Mouse (Mus musculus) CH12.LX (cell line): ENCODE results near the gene Tph1. TPM values are rescaled to one million over a fixed set of nuclear protein-coding genes. Genes with fewer than 3 reads are reported as not detected.
A peak's percentile ranks its signal among the peaks of the same experiment; 100 is the strongest.

Source experiments
- DNase-seq: peaks from one replicate; pipeline ENCODE4 v3.0.0-alpha.2; 2013; ENCODE audit errors: extremely low read depth
- H3K27ac ChIP-seq: 2 replicates; pipeline ENCODE4 v1.5.1; 2012; ENCODE audit warnings: low read depth, mild to moderate bottlenecking, control low read depth, moderate library complexity; ENCODE audit not compliant: insufficient read depth
- H3K27me3 ChIP-seq: replicated peaks from 2 replicates; pipeline ENCODE3; 2012; ENCODE audit warnings: inconsistent platforms
- H3K36me3 ChIP-seq, 2 experiments: replicated peaks in 1 of 2; 2 replicates each; pipeline versions ENCODE3 to v1.6.1; 2012; ENCODE audit warnings: inconsistent platforms in 1 of 2, low read length in 1 of 2, mild to moderate bottlenecking in 1 of 2, mixed read lengths in 1 of 2, moderate library complexity in 1 of 2; ENCODE audit not compliant: control insufficient read depth in 1 of 2, insufficient read depth in 1 of 2
- H3K4me1 ChIP-seq, 2 experiments: 2 replicates each; pipeline ENCODE4 v1.6.1; 2012; ENCODE audit warnings: inconsistent platforms in 1 of 2, moderate library complexity in 1 of 2; ENCODE audit not compliant: insufficient read depth in 2 of 2, control insufficient read depth in 1 of 2
- H3K4me2 ChIP-seq: 2 replicates; pipeline ENCODE4 v1.6.1; 2012; ENCODE audit warnings: low read depth, mild to moderate bottlenecking, control low read depth; ENCODE audit not compliant: poor library complexity, insufficient read depth, severe bottlenecking
- H3K4me3 ChIP-seq, 3 experiments: fragments of 150-350 bp in 1 of 3; sonication (generic) in 1 of 3; replicated peaks in 1 of 3; 2 replicates each; pipeline versions ENCODE3 to v1.5.1; 2011 to 2012; ENCODE audit warnings: low read depth in 2 of 3, low read length in 2 of 3, mild to moderate bottlenecking in 2 of 3, moderate library complexity in 2 of 3, control low read depth in 1 of 3, improper control_type of control experiment in 1 of 3, inconsistent platforms in 1 of 3, mixed read lengths in 1 of 3; ENCODE audit not compliant: poor library complexity in 1 of 3
- H3K79me2 ChIP-seq: replicated peaks from 2 replicates; pipeline ENCODE4 v1.6.1; 2012; ENCODE audit warnings: mild to moderate bottlenecking, moderate library complexity; ENCODE audit not compliant: control insufficient read depth, poor library complexity, insufficient read depth, severe bottlenecking; ENCODE audit errors: extremely low read depth
- H3K9ac ChIP-seq: 2 replicates; pipeline ENCODE4 v1.6.1; 2012; ENCODE audit warnings: low read depth, mild to moderate bottlenecking, control low read depth, moderate library complexity; ENCODE audit not compliant: insufficient read depth
- H3K9me3 ChIP-seq: replicated peaks from 2 replicates; pipeline ENCODE3; 2012; ENCODE audit warnings: low read length, inconsistent platforms, mixed read lengths
- CHD1 ChIP-seq: IDR thresholded peaks from 2 replicates; pipeline ENCODE4 v1.6.1; 2012; ENCODE audit warnings: low read depth, low read length, improper control_type of control experiment, inconsistent platforms
- CTCF ChIP-seq, 2 experiments: IDR thresholded peaks in 1 of 2; conservative IDR thresholded peaks in 1 of 2; 2 replicates each; pipeline ENCODE4 v1.5.1; 2011 to 2012; ENCODE audit warnings: low read depth in 2 of 2, low read length in 2 of 2, improper control_type of control experiment in 1 of 2, inconsistent platforms in 1 of 2, mild to moderate bottlenecking in 1 of 2, moderate library complexity in 1 of 2
- ELF1 ChIP-seq: IDR thresholded peaks from 2 replicates; pipeline ENCODE4 v1.6.1; 2014; ENCODE audit warnings: low read depth, mild to moderate bottlenecking, inconsistent platforms, low read length, improper control_type of control experiment
- HCFC1 ChIP-seq: IDR thresholded peaks from 2 replicates; pipeline ENCODE4 v1.6.1; 2012; ENCODE audit warnings: low read depth, mild to moderate bottlenecking, inconsistent platforms, low read length, improper control_type of control experiment
- MAZ ChIP-seq: IDR thresholded peaks from 2 replicates; pipeline ENCODE4 v1.6.1; 2012; ENCODE audit warnings: low read depth, mild to moderate bottlenecking, inconsistent platforms, low read length, improper control_type of control experiment, moderate library complexity
- MXI1 ChIP-seq: IDR thresholded peaks from 2 replicates; pipeline ENCODE4 v1.6.1; 2011; ENCODE audit warnings: mild to moderate bottlenecking, low read depth, low read length, improper control_type of control experiment
- MYC ChIP-seq: IDR thresholded peaks from 2 replicates; pipeline ENCODE4 v1.6.1; 2011; ENCODE audit warnings: low read depth, mild to moderate bottlenecking, improper control_type of control experiment, low read length
- POLR2A ChIP-seq: IDR thresholded peaks from 2 replicates; pipeline ENCODE4 v1.6.1; 2011; ENCODE audit warnings: low read depth, mild to moderate bottlenecking, improper control_type of control experiment, low read length
- POLR2AphosphoS2 ChIP-seq: IDR thresholded peaks from 2 replicates; pipeline ENCODE4 v1.6.1; 2011; ENCODE audit warnings: low read depth, low read length, improper control_type of control experiment
- RAD21 ChIP-seq: IDR thresholded peaks from 2 replicates; pipeline ENCODE4 v1.6.1; 2011; ENCODE audit warnings: low read depth, mild to moderate bottlenecking, low read length, improper control_type of control experiment, moderate library complexity
- SIN3A ChIP-seq: IDR thresholded peaks from 2 replicates; pipeline ENCODE4 v1.6.1; 2012; ENCODE audit warnings: low read length, improper control_type of control experiment, inconsistent platforms
- TCF12 ChIP-seq: IDR thresholded peaks from 2 replicates; pipeline ENCODE4 v1.6.1; 2014; ENCODE audit warnings: low read depth, mild to moderate bottlenecking, inconsistent platforms, low read length, improper control_type of control experiment
- USF1 ChIP-seq: IDR thresholded peaks from 2 replicates; pipeline ENCODE4 v1.6.1; 2014; ENCODE audit warnings: low read depth, mild to moderate bottlenecking, inconsistent platforms, low read length, improper control_type of control experiment
- USF2 ChIP-seq: conservative IDR thresholded peaks from 2 replicates; pipeline ENCODE4 v1.6.1; 2011; ENCODE audit warnings: low read depth, low read length, improper control_type of control experiment
- ZC3H11A ChIP-seq: IDR thresholded peaks from 2 replicates; pipeline ENCODE4 v1.6.1; 2012; ENCODE audit warnings: low read depth, mild to moderate bottlenecking, inconsistent platforms, low read length, improper control_type of control experiment
- ZKSCAN1 ChIP-seq: IDR thresholded peaks from 2 replicates; pipeline ENCODE4 v1.6.1; 2012; ENCODE audit warnings: low read depth, inconsistent platforms, low read length, improper control_type of control experiment, borderline replicate concordance
- ZMIZ1 ChIP-seq: IDR thresholded peaks from 2 replicates; pipeline ENCODE4 v1.6.1; 2012; ENCODE audit warnings: low read depth, mild to moderate bottlenecking, inconsistent platforms, low read length, improper control_type of control experiment
- dilution Hi-C: fragments of 300-500 bp; cut with MboI; formaldehyde crosslinking; loops from 2 replicates; pipeline ENCODE4 v1.14.3; 2020; ENCODE audit warnings: low sequenced_read_pairs; ENCODE audit not compliant: extremely low pct_unique_long_range_greater_than_20kb, extremely low pct_ligation_motif_present
- in situ Hi-C: fragments of 300-500 bp; cut with MboI; formaldehyde crosslinking; loops from 3 replicates; pipeline ENCODE4 v1.14.3; 2019; ENCODE audit warnings: low sequenced_read_pairs, low pct_ligation_motif_present, low pct_unique_long_range_greater_than_20kb, mixed read lengths
- polyA plus RNA-seq: library from polyadenylated mRNA; unstranded; fragments of >175 nt; gene quantifications from 2 replicates; pipeline ENCODE4 v1.2.1, GENCODE M21; 2012; ENCODE audit warnings: low read depth; ENCODE audit not compliant: insufficient read length
- total RNA-seq, 2 experiments: library from RNA; depleted of rRNA; stranded (reverse); fragments of 300-350 nt in 1 of 2; fragments of >200 nt in 1 of 2; gene quantifications; 2 replicates each; pipeline ENCODE4 v1.2.3; 2012 to 2014

The Tph1 gene
- total and polyA plus RNA-seq, 3 experiments = 0.13 TPM; not detected in 2

- peaks cover 0 to under 1% of the 10 kb centered on the region in 2 experiments for H3K36me3 ChIP-seq
- H3K27ac ChIP-seq = no peak overlapping the region
- dilution Hi-C loops (no loop called here), in situ Hi-C loops (no loop called here)
- no peak for DNase-seq
- no peaks in the 10 kb centered on the region for H3K9me3 ChIP-seq
- H3K4me2 ChIP-seq = no peak overlapping the region
- H3K4me1 ChIP-seq = peaks cover 0 to 11% of the 10 kb centered on the region in 2 experiments; a peak in 2 of 4 replicates
- H3K4me3 ChIP-seq = no peak overlapping the region
- TF ChIP-seq CTCF (conservative IDR thresholded peaks at IDR 0.05 in 1 of 2, IDR thresholded peaks at IDR 0.05 in 1 of 2; ENCODE audit: low read depth in 2 of 2, low read length in 2 of 2) = peak in 1 of 2 experiments; percentile 53; a peak in 2 of 4 replicates
- peak; percentile 49 for TF ChIP-seq RAD21
- TF ChIP-seq MYC = no peak
- no peak for TF ChIP-seq SIN3A
- peaks cover 19% of the 10 kb centered on the region for H3K27me3 ChIP-seq
- no peaks in the 10 kb centered on the region for H3K79me2 ChIP-seq
- H3K9ac ChIP-seq = no peak overlapping the region
Observed at GRCm38 (mm10) chr7:46643172-46643571, 29.2 kb downstream of the Tph1 start.

GRCm38 (mm10) chr7:46640062-46640461 lies 32.3 kb downstream of the Tph1 start:
- no peaks in the 10 kb centered on the region for H3K79me2 ChIP-seq
- TF ChIP-seq MAZ (no peak), CHD1 (no peak), ZKSCAN1 (no peak), ELF1 (no peak), ZMIZ1 (no peak), POLR2AphosphoS2 (no peak), MXI1 (no peak), USF2 (no peak), RAD21 (no peak), HCFC1 (no peak), USF1 (no peak), TCF12 (no peak), ZC3H11A (no peak), POLR2A (no peak)
- H3K27me3 ChIP-seq = peaks cover 11% of the 10 kb centered on the region
- H3K9me3 ChIP-seq = no peaks in the 10 kb centered on the region
- peaks cover 0 to 19% of the 10 kb centered on the region in 2 experiments for H3K36me3 ChIP-seq
- DNase-seq = no peak
- dilution Hi-C loops = no loop called here
- H3K9ac ChIP-seq = 0 out of 2 replicates have a peak overlapping the region, but pooled peaks have one; percentile 34
- in situ Hi-C loops = no loop called here
- peaks cover 0 to 23% of the 10 kb centered on the region in 2 experiments; a peak in 2 of 4 replicates for H3K4me1 ChIP-seq
- peak overlapping the region; percentile 95; the same call in 1 of the 2 replicates for H3K4me2 ChIP-seq
- H3K4me3 ChIP-seq = peak overlapping the region; percentile 38 to 95 (median 86)
- H3K27ac ChIP-seq = no peak overlapping the region
